Mouse (Mus musculus) cerebellum, adult (tissue): Measurements from ENCODE around the gene Emid1.

ENCODE experiments used
- ATAC-seq: cut with Nextera tagmentation; 2 replicates; pipeline ENCODE4 v1.9.2; 2017; ENCODE audit warnings: mild to moderate bottlenecking, moderate library complexity, mixed read lengths; ENCODE audit not compliant: insufficient number of reproducible peaks, low FRiP score, low TSS enrichment

Gene Emid1

DNA sequence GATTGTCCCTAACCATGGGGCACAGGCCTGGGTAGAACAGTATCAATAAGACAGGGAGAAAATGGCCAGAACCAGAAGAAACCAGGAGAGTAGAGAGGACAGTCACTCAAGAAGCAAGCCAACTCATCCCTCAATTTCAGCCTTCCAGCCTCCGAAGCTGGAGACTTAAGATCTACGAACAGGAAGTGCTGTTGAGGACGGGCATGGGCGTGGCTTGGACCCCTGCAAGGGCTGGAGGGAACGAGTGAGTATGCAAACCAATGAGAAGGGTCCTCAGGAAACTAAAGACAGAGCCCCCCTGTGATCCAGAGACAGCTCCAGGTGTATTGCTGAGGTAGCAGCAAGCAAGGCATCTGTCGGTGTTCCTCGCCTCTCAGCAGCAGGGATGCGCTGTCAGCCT lies 12.3 kb upstream of the Emid1 start:
- ATAC-seq, result no peak

DNA sequence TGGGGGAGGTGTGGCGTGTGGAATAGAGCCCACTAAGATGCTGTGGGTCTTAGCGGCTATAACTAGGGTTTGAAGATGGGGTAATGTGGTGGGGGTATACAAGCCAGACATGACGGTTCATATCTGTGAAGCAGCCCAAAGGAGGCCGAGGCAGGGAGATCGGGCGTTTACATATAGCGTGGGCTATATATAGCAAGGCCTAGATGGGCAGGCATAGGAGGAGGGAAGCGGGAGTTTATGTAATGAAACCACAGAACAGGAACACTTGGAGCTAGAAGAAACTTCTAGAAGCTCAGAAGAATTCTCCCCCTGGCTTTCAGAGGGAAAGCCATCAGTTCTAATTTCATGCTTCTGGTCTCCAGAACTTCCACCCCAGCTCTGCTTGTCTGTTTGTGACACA lies 11.4 kb upstream of the Emid1 start:
- no peak for ATAC-seq

DNA sequence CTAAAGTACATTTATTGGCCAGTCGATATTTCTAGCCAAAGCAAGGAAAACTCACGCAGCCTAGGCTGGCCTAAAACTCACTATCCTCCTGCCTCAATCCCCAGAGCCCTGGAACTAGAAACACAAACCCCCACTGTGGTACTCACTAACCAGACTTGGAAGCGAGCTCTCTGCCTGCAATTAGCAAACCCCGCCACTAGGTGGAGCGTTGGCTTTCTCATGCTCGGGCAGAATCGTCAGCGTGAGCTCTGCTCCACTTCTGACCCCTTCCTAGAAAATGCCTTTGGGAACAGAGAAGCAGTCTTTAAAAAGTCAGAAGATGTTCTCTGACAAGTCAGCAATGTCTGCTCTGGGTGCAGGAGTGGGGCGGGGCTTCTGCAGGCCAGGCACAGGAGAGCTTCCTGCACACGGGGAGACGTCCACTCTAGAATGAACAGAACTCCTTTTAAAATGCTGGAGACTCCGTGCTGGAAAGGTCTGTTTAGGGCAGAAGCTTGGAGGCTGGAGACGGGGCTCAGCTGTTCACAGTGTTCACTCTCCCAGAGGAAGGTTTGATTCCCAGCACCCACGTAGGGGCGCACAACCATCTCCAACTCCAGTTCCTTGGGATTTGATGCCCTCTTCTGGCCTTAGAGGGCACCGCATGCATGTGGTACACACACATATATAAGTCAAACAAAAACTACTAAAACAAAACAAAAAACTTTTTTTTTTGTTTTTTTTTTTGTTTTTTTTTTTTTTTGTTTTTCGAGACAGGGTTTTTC lies 8.8 kb upstream of the Emid1 start:
- no peak for ATAC-seq

DNA sequence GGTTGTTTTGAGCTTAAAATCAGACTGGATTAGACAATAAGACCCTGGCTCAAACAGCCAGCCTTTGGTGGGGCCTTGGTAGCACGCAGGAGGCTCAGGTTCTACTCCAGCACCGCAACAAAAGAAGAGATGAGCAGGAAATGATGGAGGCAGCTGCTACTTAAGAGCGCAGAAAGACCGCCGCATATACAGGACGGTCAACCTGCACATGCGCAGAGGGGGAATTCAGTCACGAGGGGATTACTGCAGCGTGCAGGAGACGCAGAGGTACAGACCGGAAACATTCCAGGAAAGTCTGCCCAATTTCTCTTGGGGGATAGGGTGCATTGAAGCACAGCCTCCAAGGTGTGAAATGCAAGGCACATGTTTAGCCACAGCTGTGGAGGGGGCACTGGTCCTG lies 6.0 kb upstream of the Emid1 start:
- no peak for ATAC-seq

DNA sequence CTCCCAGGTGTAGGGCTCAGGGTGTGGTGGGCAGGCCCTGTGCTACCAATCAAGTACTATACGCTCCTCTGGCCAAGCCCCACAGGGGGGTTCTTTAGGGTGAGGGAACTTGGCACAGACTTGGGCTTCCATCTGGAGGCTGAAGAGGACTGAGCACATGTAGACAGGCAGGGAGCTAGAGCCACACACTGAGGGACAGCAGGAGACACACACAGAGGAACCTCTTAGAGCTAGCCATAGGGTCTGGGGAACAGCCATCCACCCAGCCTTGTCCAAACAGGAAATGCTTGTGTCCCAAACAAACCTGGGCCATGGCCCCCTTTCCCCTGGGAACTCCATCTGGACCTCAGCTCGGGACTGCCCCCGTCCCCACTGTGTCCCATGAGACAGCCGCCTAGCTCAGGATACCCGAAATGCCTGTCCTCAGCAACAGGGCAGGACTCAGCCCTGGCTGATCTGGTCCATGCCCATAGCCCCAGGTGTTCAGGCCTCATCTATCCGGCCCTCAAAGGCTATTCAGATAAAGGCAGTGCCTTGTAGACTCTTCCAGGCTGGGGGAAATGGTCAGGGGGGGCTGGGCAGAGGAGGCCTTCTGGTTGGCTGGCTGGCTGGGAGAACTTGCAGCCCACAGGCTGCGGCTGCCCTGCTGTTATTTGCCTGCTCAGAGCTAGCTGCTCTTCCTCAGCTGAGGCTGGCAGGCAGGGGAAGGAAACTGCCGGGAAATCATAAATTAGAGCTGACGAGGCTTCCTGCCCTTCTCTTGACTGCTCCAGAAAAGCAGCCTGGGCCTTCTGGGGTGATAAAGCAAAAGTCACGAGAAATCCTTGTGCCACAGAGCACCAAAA lies 3.1 kb upstream of the Emid1 start:
- ATAC-seq, result 0 out of 2 replicates have a peak, but pooled peaks have one; percentile 19

DNA sequence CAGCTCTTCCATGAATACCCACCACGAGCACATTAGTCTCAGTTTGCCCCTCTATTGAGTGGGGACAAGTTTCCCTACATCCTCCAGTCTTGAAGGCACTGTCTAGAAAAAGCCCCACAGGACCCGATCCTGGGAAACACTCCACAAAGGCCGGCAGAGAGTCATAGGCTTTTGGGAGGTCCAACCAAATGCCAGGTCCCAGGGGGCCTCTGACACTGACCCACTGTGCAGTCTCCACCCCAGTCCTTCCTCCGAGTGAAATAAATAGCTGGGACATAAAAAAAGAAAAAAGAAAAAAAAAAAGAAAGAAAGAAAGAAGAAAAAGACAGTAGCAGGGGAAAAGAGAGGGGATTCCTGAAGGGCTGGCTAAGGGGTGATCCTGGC lies 818 bp downstream of the Emid1 start:
- ATAC-seq, result no peak

DNA sequence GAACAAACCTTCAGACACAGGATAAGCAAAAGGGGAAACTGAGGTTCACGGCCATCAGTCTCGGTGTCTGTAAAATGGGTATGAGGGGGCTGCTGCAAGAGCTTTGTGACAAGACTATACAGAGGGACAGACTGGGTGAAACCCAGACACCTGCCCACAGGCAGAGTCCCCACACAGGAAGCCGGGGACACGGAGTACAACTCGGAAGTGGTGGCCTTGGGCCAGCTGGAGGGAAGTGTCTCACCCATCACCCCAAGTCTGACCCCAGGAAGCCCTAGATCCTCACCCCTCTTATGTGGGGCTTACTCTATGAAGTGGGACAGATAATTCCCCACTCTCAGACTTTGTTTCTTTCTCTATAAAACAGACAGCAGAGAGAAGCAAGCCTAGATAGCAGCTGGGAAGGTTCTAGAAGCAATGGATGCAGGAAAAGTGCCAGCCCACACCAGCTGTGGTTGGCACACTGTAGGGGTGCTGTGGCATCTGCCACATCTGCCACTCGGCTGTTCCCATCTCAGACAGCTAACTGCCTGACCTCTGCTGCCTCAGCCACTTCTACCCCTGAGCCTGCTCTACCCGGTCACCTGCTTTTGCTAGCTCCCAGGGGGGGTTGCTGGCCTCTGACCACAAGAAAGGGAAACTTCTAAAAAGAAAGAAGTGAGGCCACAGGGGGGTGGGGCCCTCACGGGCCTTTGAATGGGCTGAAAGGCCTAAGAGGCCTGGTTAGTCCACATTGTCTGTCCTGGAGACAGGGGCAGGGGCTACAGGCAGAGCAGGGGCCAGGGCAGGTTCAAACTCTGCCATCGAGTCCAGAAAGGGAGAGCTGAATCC lies 1.4 kb downstream of the Emid1 start:
- no peak for ATAC-seq

DNA sequence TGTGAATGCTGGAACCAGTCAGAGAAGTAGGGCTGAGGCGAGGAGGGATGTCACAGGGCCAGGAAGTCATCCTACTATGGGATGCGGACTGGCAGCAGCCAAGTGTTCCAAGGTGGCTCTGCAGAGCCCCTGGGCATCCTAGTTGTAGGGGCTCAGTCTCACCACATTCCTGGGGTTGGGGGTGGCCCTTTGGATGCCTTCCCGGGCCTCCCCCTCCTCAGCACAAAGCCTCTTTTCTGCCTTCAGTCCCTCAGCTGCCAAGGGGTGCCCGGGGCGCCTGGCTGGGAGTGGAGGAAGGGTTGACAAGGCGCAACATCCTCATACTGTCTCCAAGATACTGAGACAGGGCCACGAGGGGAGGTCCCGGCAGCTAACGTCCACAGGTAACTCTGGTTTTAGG lies 2.1 kb downstream of the Emid1 start:
- ATAC-seq, result no peak

DNA sequence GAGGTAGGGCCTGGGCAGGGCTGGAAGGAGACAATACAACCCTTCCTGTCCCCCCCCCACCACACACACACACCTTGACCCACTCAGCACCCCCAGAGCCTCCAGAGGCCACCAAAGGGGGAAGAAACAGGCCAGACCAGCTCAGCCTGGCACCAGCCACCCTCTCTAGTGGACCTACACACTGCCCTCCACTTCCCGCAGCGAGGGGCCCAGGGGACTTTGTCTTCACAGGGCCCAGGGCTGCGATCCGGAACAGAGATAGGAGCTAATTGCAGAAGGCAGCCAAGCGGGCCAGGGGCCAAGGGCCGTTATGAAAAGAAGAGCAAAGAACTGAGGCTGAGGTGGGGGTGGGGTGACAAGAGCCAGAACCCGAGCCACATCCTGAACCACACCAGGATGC lies 2.8 kb downstream of the Emid1 start:
- no peak for ATAC-seq

DNA sequence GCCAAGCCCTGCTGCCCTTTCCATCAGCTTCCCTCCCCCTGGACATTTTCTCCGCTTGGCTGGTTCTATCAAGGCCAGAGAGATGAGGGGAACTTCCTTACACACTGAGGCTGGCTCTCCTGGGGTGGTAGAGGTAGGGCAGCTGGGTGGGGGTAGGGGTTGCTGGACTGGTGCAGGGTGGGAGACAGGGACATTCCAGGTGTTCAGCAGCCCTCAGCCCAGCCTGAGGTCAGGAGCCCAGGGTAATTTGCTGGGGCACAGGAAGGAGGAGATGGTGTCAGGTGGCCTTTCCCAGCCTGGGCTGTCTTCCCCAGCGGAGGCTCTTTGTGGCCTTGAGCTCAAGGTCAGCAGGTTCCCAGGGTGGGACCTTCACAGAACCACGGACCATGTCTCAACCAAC lies 6.5 kb downstream of the Emid1 start:
- no peak for ATAC-seq

DNA sequence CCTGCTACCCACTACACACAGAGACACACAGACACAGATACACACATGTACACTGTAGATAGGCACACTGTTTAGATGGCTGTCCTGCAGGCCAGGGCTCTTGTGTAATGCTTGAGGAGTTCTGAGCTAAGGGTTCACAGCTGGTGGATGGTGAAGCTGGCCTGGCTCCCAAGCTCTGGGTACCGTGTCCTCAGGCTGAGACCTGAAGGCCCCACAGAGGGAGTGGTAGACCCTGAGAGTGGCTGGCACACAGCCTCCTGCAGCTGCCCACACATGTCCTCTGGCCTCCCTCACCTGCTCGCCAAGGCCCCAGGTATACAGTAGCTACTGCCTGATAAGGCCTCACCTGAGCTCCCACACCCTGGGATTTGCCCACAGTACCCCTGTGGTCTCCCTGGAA lies 10.1 kb downstream of the Emid1 start:
- no peak for ATAC-seq

DNA sequence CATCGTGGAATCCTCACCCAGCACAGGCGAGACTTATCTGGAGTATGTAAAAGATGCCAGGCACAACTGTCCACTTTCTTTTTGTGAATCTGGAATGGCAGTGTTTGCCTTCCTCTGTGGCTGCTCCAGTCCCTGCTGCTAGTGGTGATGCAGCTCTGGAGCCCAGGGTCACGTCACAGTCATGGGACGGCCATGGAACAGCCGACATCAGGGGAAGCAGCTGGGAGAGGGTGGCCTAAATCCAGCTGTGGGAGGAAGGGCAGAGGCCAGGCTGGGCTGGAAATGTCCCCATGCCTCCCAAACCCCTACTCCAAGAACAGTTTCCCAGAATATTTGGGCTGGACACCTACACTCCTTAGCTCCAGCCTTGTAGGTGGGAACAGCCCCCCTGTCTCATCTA lies 10.8 kb downstream of the Emid1 start:
- no peak for ATAC-seq

DNA sequence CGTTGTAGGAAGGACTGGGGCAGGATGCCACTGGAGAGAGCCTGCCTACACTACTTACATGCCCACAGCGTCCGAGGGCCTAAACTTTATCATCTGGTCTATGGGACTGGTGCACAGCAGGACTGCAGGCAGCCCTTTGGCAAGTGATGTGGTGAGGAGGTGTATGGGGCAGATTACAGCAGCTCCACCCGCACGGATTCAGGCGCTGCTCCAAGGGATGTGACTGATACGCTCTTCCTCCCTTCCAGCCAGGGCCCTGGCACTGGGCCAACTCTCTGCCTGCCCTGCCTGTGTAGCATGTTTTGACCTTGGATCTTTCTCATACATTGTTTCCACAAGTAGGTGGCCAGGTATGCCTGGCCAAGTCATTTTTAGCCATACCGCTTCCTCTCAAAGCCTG lies 11.4 kb downstream of the Emid1 start:
- peak; percentile 51; the same call in 1 of the 2 replicates for ATAC-seq

DNA sequence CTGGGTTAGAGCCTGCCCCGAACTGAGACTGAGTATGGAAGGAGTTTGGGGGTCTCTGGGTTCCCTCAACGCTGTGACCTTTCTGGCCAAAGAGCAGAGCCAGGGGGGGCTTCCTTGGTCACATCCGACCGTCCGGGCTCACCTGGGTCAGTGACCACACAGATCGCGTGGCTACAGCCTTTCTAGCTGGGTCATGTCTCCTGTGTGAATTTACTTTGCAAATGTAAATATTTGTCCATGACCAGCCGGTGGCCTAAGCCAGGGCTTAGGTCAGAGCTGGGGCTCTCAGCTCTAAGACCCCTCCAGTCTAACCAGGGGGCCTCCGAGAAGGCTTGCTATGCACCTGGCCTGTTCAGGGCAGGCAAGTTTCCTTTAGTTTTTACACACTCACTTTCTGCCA lies 12.7 kb downstream of the Emid1 start:
- no peak for ATAC-seq

DNA sequence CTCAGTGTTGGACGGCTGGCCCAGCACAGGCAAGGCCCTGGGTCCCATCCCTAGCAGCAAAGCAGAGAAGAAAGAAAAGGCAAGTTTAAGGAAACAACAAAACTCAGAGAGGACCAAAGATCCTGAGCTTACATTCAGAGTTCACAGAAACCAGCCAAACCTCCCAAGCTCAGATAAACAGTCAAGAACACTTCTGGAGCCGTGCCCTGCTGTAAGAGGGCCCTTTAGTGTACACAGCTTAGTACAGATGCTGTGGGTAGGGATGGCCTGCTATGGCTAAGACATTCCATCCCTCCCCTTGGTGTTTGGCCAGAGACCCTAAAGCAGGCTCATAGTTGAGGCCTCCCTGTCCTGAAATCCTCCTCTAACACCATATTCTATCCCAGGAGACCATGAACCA lies 13.4 kb downstream of the Emid1 start:
- no peak for ATAC-seq

DNA sequence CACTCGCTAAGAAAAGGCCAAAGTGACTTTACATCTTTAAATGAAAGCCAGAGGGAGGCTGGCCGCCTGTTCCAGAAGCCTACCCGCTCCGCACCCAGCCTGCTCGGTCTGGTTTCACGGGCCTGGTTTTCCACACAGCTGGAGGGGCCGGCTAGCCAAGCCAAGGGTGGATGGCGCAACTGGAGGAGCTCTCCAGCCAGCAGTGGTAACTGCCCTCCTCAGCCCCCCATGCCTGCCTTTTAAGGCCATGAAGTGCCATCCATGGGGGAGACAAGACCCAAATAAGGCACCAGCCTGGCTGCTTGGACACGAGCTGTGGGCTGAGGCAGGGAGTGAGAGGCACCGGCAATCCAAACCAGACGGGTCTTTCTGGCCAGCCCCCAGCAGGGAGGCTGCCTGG lies 16.1 kb downstream of the Emid1 start:
- ATAC-seq, result no peak

DNA sequence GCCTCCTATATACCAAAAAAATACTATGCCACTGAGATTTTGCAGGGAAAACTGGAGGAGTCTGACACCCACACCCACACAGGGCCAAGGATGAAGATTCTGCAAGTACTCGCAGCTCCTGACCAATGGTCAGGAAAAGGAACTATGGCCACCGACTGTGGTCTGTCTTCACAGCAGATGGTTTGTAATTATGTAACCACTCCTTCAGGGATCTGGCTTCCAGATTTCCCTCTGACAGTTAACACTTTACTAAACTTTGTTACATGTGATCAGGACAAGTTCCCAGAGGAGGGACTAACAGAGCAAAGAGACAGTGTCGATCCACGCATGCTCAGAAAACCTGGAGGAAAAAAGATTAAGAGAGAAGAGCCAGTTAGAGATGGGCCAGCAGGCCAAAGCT lies 19.3 kb downstream of the Emid1 start:
- no peak for ATAC-seq

DNA sequence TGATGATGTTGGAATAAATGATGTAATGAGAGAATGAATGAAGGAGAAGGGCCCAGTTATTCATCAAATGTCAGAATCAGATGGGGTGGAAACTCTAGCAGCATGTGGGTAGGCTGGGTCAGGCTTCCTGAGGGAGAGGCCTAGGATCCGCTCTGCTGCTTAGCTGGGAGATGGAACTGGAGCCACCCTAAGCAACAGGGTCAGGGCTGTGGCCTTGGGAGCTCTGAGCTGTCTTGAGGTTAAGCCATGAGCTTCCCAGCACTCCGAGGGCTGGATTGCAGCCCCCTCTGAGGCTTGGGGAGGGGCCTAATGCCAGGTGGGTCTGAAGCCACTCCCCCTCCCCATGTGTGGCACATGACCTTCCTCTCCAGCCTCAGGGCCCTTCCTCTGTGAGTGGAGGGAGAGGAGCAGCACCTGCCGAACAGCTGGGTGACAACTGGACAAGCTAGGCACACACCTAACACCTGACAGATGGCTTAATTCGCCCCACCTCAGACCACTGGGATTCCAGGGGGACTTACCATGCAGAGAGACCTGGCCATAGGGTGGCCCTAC lies 21.9 kb downstream of the Emid1 start:
- no peak for ATAC-seq

DNA sequence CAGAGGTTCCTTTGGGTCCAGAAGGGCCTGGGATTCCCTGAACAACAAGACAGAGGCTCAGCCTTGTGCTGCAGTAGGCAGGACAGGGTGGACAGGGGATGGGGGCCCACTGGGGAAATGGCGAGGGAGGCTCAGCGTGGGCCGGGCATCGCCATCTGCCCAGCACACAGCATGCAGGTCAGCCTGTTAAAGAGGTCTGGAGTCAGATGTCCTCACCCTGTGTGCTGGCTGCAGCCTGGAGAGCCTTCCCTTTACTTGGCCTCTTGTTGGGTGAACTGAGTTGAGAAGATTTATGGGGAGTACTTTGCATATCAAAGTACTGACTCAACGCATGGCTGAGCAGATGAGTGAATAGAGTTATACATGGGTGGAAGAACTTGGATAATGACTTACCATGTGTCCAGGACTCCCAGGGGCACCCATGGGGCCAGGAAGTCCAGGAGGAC lies 23.0 kb downstream of the Emid1 start:
- ATAC-seq, result peak; percentile 78; the same call in 1 of the 2 replicates

DNA sequence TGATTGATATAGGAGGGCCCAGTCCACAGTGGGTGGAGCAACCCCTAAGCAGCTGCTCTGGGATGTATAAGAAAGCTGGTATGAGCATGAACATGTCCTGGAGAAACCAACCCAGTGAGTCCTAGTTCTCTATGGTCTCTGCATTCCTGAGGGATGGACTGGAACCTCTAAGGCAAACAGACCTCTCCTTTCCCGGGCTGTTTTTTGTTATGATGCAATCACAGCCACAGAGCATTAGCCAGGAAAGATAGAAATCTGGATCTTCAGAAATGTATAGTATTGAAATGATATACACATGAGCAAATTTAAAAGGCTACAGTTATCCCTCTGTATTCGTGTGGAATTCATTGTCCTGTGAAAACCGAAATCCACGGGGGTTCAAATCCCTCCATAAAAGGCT lies 26.3 kb downstream of the Emid1 start:
- ATAC-seq, result no peak
